Mouse (Mus musculus): ENCODE measurements around the gene Fntb. TPM values are rescaled to one million over a fixed set of nuclear protein-coding genes. Genes with fewer than 3 reads are reported as not detected.

Gene Fntb
- total and polyA plus RNA-seq, 3 experiments = 11.7 to 28.5 TPM; not detected in 1

DNA sequence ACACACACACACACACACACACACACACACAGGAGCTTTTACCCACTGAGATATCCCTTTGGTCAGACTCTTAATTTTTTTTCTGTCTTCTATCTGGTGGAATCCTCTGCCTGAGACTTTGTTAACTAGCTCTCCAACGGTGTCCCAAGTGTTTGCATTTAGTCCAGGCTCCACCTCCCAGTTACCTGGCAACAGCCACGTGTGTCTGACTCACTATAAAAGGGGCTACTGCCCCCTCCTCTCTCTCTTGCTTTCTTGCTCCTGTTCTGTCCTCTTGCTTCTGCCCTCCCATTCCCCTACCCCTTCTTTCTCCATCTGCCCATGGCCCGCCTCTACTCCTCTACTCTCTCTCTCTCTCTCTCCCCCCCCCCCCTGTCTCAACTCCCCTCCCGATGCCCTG, 200.5 kb downstream of the Fntb start:
- no peak for DNase-seq (ENCODE audit: low read depth, low spot score)
- Histone ChIP-seq H3K9me3 (replicated peaks; ENCODE audit: insufficient read depth, low read length) (no peaks in the 10 kb centered on the region), H3K4me3 (ENCODE audit: control insufficient read depth in 1 of 2, insufficient read depth in 1 of 2, low read depth in 2 of 2, low read length in 2 of 2) (no peak overlapping the region), H3K9ac (ENCODE audit: control insufficient read depth, low read depth, low read length, poor library complexity, severe bottlenecking) (no peak overlapping the region), H3K27me3 (ENCODE audit: control insufficient read depth in 1 of 2, insufficient read depth in 2 of 2, low read length in 2 of 2) (no peaks in the 10 kb centered on the region), H3K79me2 (ENCODE audit: control insufficient read depth, insufficient read depth, low read length, poor library complexity) (peaks cover 11% of the 10 kb centered on the region), H3K27ac (ENCODE audit: control insufficient read depth, low read depth, low read length) (no peak overlapping the region), H3K36me3 (ENCODE audit: control insufficient read depth in 1 of 2, insufficient read depth in 2 of 2, low read length in 2 of 2) (peaks cover 0 to under 1% of the 10 kb centered on the region in 2 experiments; a peak in 1 of 4 replicates), H3K4me1 (ENCODE audit: control insufficient read depth in 1 of 2, insufficient read depth in 2 of 2, low read length in 2 of 2) (peaks cover 0 to under 1% of the 10 kb centered on the region in 2 experiments; a peak in 1 of 4 replicates)
- TF ChIP-seq SMC3 (IDR thresholded peaks at IDR 0.05; ENCODE audit: low read depth, low read length) = no peak
- no peak for TF ChIP-seq ZNF384 (IDR thresholded peaks at IDR 0.05; ENCODE audit: low read depth, low read length)
- TF ChIP-seq ETS1 (IDR thresholded peaks at IDR 0.05; ENCODE audit: low read depth, low read length) = no peak

Other genes with a start within 250 kb of the Fntb start
- gene Plekhg3, start 234.7 kb upstream of the Fntb start, total RNA-seq (2012; rRNA removed) = 0.92 and 1.9 TPM in 2 replicates
- gene Plekhg3, start 234.7 kb upstream of the Fntb start, polyA plus RNA-seq (2012; ENCODE audit: insufficient read depth in 1 of 2, insufficient read length in 2 of 2, low read depth in 1 of 2, low replicate concordance in 2 of 2, missing spikeins in 1 of 2) = 1 to 10 TPM in 1 of 2 experiments, not detected in 1; 7.0 TPM
- 34.4 and 35.4 TPM in 2 replicates for gene Sptb, start 55.0 kb upstream of the Fntb start, total RNA-seq (2012; rRNA removed)
- gene Sptb, start 55.0 kb upstream of the Fntb start, polyA plus RNA-seq (2012; ENCODE audit: insufficient read depth in 1 of 2, insufficient read length in 2 of 2, low read depth in 1 of 2, low replicate concordance in 2 of 2, missing spikeins in 1 of 2) = 10 to 100 TPM; 17.9 to 85.1 TPM
- gene Churc1, start 51 bp upstream of the Fntb start, total RNA-seq (2012; rRNA removed) = 180 and 186 TPM in 2 replicates
- 10 to 100 TPM in 1 of 2 experiments, not detected in 1; 74.9 TPM for gene Churc1, start 51 bp upstream of the Fntb start, polyA plus RNA-seq (2012; ENCODE audit: insufficient read depth in 1 of 2, insufficient read length in 2 of 2, low read depth in 1 of 2, low replicate concordance in 2 of 2, missing spikeins in 1 of 2)
- not detected in 2 replicates for gene Gpx2, start 30.0 kb downstream of the Fntb start, total RNA-seq (2012; rRNA removed)
- gene Gpx2, start 30.0 kb downstream of the Fntb start, polyA plus RNA-seq (2012; ENCODE audit: insufficient read depth in 1 of 2, insufficient read length in 2 of 2, low read depth in 1 of 2, low replicate concordance in 2 of 2, missing spikeins in 1 of 2) = not detected
- 2.7 and 3.4 TPM in 2 replicates for gene Rab15, start 57.3 kb downstream of the Fntb start, total RNA-seq (2012; rRNA removed)
- 10 to 100 TPM in 1 of 2 experiments, not detected in 1; 22.7 TPM for gene Rab15, start 57.3 kb downstream of the Fntb start, polyA plus RNA-seq (2012; ENCODE audit: insufficient read depth in 1 of 2, insufficient read length in 2 of 2, low read depth in 1 of 2, low replicate concordance in 2 of 2, missing spikeins in 1 of 2)
- 44.9 and 48.2 TPM in 2 replicates for gene Max, start 196.6 kb downstream of the Fntb start, total RNA-seq (2012; rRNA removed)
- gene Max, start 196.6 kb downstream of the Fntb start, polyA plus RNA-seq (2012; ENCODE audit: insufficient read depth in 1 of 2, insufficient read length in 2 of 2, low read depth in 1 of 2, low replicate concordance in 2 of 2, missing spikeins in 1 of 2) = 100 to 1,000 TPM; 164 to 356 TPM